Mouse (Mus musculus) forebrain, postnatal 0 days (tissue): ENCODE measurements around the gene Gclm. TPM values are rescaled to one million over a fixed set of nuclear protein-coding genes. Genes with fewer than 3 reads are reported as not detected.

Experiments used
- ATAC-seq: fragments of 200-750 bp; cut with Nextera tagmentation; 2 replicates; pipeline ENCODE4 v1.8.0; 2017; ENCODE audit warnings: mild to moderate bottlenecking, moderate library complexity
- DNase-seq: peaks from one replicate; pipeline ENCODE4 v3.0.0-alpha.2; 2015
- H3K27ac ChIP-seq: fragments of 300-500 bp; sonication (generic); 2 replicates; pipeline ENCODE4 v1.5.1; 2014; ENCODE audit warnings: low read depth, mild to moderate bottlenecking, antibody characterized with exemption, low read length, moderate library complexity, mixed read lengths
- H3K27me3 ChIP-seq: fragments of 300-500 bp; sonication (generic); 2 replicates; pipeline ENCODE4 v1.6.1; 2014; ENCODE audit warnings: mild to moderate bottlenecking, low read length, mixed read lengths; ENCODE audit not compliant: insufficient read depth
- H3K36me3 ChIP-seq: fragments of 300-500 bp; sonication (generic); 2 replicates; pipeline ENCODE4 v1.6.1; 2014; ENCODE audit warnings: mild to moderate bottlenecking, moderate library complexity; ENCODE audit not compliant: insufficient read depth
- H3K4me1 ChIP-seq: fragments of 300-500 bp; sonication (generic); 2 replicates; pipeline ENCODE4 v1.6.1; 2014; ENCODE audit warnings: antibody characterized with exemption; ENCODE audit not compliant: insufficient read depth
- H3K4me2 ChIP-seq: fragments of 300-500 bp; sonication (generic); 2 replicates; pipeline ENCODE4 v1.6.1; 2014; ENCODE audit warnings: low read depth, mild to moderate bottlenecking, moderate library complexity
- H3K4me3 ChIP-seq: fragments of 300-500 bp; sonication (generic); 2 replicates; pipeline ENCODE4 v1.5.1; 2014; ENCODE audit warnings: low read depth, low read length, mixed read lengths
- H3K9ac ChIP-seq: fragments of 300-500 bp; sonication (generic); 2 replicates; pipeline ENCODE4 v1.6.1; 2014; ENCODE audit warnings: mild to moderate bottlenecking
- H3K9me3 ChIP-seq: fragments of 300-500 bp; sonication (generic); 2 replicates; pipeline ENCODE4 v1.6.1; 2016; ENCODE audit warnings: low read length
- CTCF ChIP-seq: sonication (generic); IDR thresholded peaks from 2 replicates; pipeline ENCODE4 v1.5.1; 2016; ENCODE audit warnings: antibody characterized with exemption, control low read depth, low read depth
- WGBS: fragments of 180-500 bp; shearing (Covaris S2); extraction: QIAGEN DNeasy Blood & Tissue Kit; methylation state at CpG from one replicate; pipeline ENCODE4 v1.1.7; 2014; 5-methylcytosine and 5-hydroxymethylcytosine counted together
- polyA plus RNA-seq: library from polyadenylated mRNA; unstranded; fragments of >200 nt; fragmentation: Nextera tagmentation; extraction: Ambion mirVana; gene quantifications from 2 replicates; pipeline ENCODE4 v1.2.1, GENCODE M21; 2015
- total RNA-seq: library from RNA; depleted of rRNA; stranded (reverse); fragments of >200 nt; gene quantifications from 2 replicates; pipeline ENCODE4 v1.2.3, GENCODE M21; 2014

Gclm gene
- total and polyA plus RNA-seq, 2 experiments from 2014 or later: 29.4 to 58.3 TPM

GRCm38 (mm10) chr3:122293223-122293953 lies 48.0 kb downstream of the Gclm start:
- no peak for DNase-seq

DNA sequence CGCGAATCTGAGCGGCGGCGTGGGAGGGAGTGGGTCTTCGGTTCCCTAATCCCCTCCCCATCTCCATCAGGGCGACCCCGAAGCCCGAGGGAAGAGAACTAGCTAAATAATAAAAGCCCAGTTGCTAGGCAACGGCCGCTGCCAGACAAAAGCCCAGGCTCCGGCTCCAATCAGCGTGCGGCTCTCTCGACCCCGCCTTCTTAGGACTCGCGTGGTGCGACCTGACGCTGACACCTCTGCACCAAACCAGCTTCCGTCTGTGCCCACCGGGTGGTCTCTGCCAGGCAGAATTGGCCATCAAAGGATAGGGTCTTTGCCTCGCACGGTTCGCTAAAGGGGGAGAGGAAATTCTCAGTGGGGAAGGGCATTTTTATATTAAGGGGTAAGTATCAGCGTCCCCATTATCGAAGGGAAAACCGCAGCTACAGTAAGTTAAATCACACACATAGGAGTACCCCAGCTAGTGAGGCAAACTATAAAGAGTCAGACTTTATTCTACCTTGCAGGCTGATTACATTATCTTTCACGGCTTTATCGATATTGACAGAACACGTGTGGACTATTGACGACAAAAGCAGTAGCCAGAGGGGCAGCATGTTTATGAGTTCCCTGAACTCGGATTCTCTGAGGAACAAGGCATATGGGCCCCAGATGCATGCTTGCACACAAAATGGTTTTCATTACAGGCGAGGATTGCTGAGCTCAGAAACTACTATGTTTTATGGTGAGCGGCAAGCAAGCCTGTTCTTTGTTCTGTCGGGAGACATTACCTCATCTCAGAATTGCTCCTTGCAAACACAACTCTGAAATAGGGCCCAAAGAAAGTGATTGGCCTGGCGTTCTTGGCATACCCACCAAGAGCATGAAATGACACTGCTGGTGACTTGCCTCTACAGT lies 48.8 kb downstream of the Gclm start, which contains the start of gene Bcar3:
TSS of gene Bcar3 (plus strand) at position 183 of the 897 bp plus-strand sequence.
- Histone ChIP-seq H3K27me3 (no peaks in the 10 kb centered on the region), H3K27ac (peak within 1 kb of the TSS; percentile 99), H3K4me2 (peak within 1 kb of the TSS; percentile 76), H3K4me1 (peaks cover 23% of the 10 kb centered on the region), H3K4me3 (peak within 1 kb of the TSS; percentile 65), H3K9ac (peak within 1 kb of the TSS; percentile 97), H3K36me3 (no peaks in the 10 kb centered on the region), H3K9me3 (no peaks in the 10 kb centered on the region)
- no peak for TF ChIP-seq CTCF
- 2% methylated on average over 37 of the region's 37 CpGs for WGBS
- DNase-seq: peak; percentile 98
- peak; percentile 90 for ATAC-seq

More at GRCm38 (mm10) chr3:122293223-122293953, 48.0 kb downstream of the Gclm start:
- no peaks in the 10 kb centered on the region for H3K36me3 ChIP-seq
- peak overlapping the region; percentile 76 for H3K4me2 ChIP-seq
- peak overlapping the region; percentile 99 for H3K27ac ChIP-seq
- ATAC-seq: peak; percentile 69
- H3K27me3 ChIP-seq: no peaks in the 10 kb centered on the region
- H3K4me1 ChIP-seq: peaks cover 23% of the 10 kb centered on the region
- no peak; the same call in 1 of the 2 replicates for TF ChIP-seq CTCF
- WGBS: 3% methylated on average over 82 of the region's 105 CpGs
- H3K9me3 ChIP-seq: no peaks in the 10 kb centered on the region
- peak overlapping the region; percentile 97 for H3K9ac ChIP-seq
- H3K4me3 ChIP-seq: peak overlapping the region; percentile 65

GRCm38 (mm10) chr3:122295511-122295910 lies 50.2 kb downstream of the Gclm start:
- TF ChIP-seq CTCF: peak; percentile 84
- 11% methylated on average over 5 of the region's 5 CpGs for WGBS
- no peaks in the 10 kb centered on the region for H3K9me3 ChIP-seq
- peak; percentile 74 for DNase-seq
- peak overlapping the region; percentile 10; the same call in 1 of the 2 replicates for H3K27ac ChIP-seq
- H3K27me3 ChIP-seq: no peaks in the 10 kb centered on the region
- H3K36me3 ChIP-seq: no peaks in the 10 kb centered on the region
- H3K4me2 ChIP-seq: no peak overlapping the region
- H3K4me3 ChIP-seq: no peak overlapping the region
- H3K4me1 ChIP-seq: peaks cover 23% of the 10 kb centered on the region
- no peak for ATAC-seq
- H3K9ac ChIP-seq: no peak overlapping the region

DNA sequence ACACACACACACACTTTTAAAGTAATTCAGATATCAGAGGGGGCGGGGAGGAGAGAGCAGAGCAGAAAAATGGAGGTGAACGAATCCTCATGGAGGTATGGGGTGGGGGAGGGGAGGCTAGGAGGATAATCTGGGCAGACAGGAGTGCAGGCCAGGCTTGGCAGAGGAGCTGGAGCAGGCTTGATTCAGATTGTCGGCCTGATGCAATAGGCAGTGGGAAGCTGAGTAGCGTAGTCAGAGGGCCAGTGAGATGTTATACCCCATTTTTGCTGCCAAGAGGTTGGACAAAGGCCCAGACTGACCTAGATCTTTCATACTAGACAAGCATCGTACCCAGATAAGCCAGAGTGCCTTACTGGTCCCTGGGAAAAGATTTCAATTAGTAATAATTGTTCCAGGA lies 51.6 kb downstream of the Gclm start:
- Histone ChIP-seq H3K4me1 (peaks cover 19% of the 10 kb centered on the region), H3K9me3 (no peaks in the 10 kb centered on the region), H3K9ac (no peak overlapping the region), H3K4me2 (no peak overlapping the region), H3K27me3 (no peaks in the 10 kb centered on the region), H3K36me3 (no peaks in the 10 kb centered on the region), H3K27ac (no peak overlapping the region), H3K4me3 (no peak overlapping the region)
- no peak for DNase-seq
- 33% methylated on average over 5 of the region's 5 CpGs for WGBS
- TF ChIP-seq CTCF: no peak
- ATAC-seq: no peak

DNA sequence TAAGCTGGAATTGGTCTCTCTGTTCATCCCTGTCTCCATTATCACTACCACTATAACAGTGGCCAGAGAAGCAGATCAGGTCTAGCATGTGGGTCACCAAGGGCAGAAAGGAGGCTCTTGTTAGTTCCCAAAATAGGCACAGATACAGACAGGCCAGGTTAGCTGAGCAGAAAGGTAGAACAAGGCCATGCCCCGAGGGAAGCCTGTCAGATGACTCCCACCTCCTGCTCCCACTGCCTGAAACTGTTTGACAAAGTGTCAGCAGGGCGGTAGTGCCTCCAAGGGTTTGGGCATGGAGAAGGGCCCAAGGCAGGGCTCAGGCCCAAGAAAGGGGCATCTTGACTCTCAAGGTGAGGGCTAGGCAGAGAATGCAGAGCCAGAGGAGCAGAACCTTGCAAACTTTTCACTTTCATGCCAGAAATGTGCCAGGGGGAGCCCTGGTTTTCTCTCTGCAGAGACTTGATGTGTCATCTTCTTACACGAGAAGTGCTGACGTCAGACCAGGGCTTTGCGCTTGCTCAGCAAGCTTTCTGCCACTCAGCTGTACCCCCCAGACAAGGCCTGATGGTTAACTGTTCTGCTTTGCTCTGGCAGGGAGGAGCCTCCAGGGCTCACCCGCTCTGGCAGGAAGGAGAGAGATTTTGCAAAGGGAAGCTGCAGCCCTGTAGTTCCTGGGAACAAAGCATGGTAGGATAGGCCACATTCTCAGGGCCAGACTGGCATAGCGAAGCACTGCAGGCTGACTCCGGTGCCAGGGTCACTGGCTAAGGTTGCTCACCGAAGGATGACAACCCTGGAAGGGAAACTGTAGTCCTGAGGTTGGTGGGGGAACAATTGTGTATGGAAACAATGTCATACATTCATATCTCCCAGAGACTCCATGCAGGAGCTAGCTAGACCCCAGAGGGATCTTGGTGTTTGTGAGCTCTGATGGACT lies 55.9 kb downstream of the Gclm start:
- no peaks in the 10 kb centered on the region for H3K36me3 ChIP-seq
- no peaks in the 10 kb centered on the region for H3K27me3 ChIP-seq
- no peak overlapping the region for H3K4me2 ChIP-seq
- no peaks in the 10 kb centered on the region for H3K4me1 ChIP-seq
- ATAC-seq: peak; percentile 87
- no peak for TF ChIP-seq CTCF
- H3K27ac ChIP-seq: 0 out of 2 replicates have a peak overlapping the region, but pooled peaks have one; percentile 41
- H3K9ac ChIP-seq: no peak overlapping the region
- no peaks in the 10 kb centered on the region for H3K9me3 ChIP-seq
- H3K4me3 ChIP-seq: no peak overlapping the region
- WGBS: 67% methylated on average over 9 of the region's 9 CpGs
- DNase-seq: peak; percentile 63

DNA sequence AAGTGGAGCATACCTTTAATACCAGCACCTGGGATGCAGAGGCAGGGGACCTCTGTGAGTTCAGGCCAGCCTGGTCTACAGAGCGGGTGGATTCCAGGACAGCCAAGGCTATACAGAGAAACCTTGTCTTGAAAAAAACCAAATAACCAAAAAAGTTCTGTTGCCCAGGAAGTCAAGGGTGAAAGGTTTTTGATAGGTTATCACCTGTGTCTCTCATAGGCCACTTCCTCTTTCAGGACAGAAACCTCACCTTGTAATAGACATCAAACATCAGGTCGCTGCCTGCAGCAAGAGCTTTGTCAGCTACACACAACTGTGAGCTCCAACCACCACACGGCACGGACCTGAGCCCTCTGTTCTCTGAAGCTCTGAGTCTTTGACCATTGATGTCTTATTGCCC lies 59.2 kb downstream of the Gclm start:
- Histone ChIP-seq H3K4me3 (no peak overlapping the region), H3K4me1 (no peaks in the 10 kb centered on the region), H3K9me3 (no peaks in the 10 kb centered on the region), H3K27me3 (no peaks in the 10 kb centered on the region), H3K27ac (no peak overlapping the region), H3K4me2 (no peak overlapping the region), H3K9ac (no peak overlapping the region), H3K36me3 (no peaks in the 10 kb centered on the region)
- WGBS: 87% methylated on average over 4 of the region's 4 CpGs
- TF ChIP-seq CTCF: no peak
- DNase-seq (no peak), ATAC-seq (no peak)
